Mouse (Mus musculus): ENCODE data around the gene Xpc. TPM values are rescaled to one million over a fixed set of nuclear protein-coding genes. Genes with fewer than 3 reads are reported as not detected.

Gene Xpc
- polyA plus RNA-seq, 1 experiment from 2014 or later = 25.7 TPM

Other genes with a start within 250 kb of the Xpc start
- gene Wnt7a, start 104.5 kb downstream of the Xpc start, polyA plus RNA-seq (2014; fragmentation: Nextera tagmentation; extraction: Ambion mirVana) = 2.5 and 2.8 TPM in 2 replicates
- 27.3 and 28.3 TPM in 2 replicates for gene Chchd4, start 42.3 kb downstream of the Xpc start, polyA plus RNA-seq (2014; fragmentation: Nextera tagmentation; extraction: Ambion mirVana)
- gene Tmem43, start 42.2 kb downstream of the Xpc start, polyA plus RNA-seq (2014; fragmentation: Nextera tagmentation; extraction: Ambion mirVana) = 56.3 and 66.4 TPM in 2 replicates
- gene Lsm3, start within 50 bp of the Xpc start, polyA plus RNA-seq (2014; fragmentation: Nextera tagmentation; extraction: Ambion mirVana) = 415 and 423 TPM in 2 replicates
- 34.4 and 36.1 TPM in 2 replicates for gene Slc6a6, start 168.2 kb upstream of the Xpc start, polyA plus RNA-seq (2014; fragmentation: Nextera tagmentation; extraction: Ambion mirVana)